Mouse (Mus musculus): ENCODE results near the gene Cdk5r1. TPM values are rescaled to one million over a fixed set of nuclear protein-coding genes. Genes with fewer than 3 reads are reported as not detected.

The Cdk5r1 gene
- total RNA-seq, 2 experiments from 2014 or later: 316 to 340 TPM

DNA sequence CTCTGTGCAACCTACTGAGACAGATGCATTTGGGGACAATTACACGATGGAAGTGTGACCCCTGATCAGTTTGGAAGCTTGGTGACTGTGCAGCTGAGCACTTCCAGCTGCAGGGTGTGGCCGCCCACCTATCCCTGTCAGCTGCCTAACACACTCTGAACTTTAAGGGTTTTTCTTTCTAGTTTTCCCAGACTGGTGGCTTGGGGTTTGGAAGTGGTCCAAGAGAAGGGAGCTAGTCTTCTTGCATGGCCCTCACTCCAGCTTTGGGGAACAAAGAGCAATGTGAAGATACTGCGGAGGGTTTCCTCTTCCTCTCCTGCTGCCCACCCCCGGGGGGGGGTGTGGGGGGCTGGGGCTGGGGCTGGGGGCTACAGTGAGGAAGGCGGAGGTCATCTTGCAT lies 2.6 kb downstream of the Cdk5r1 start:
- peak in 1 of 2 experiments; percentile 46 for DNase-seq (ENCODE audit: low spot score in 2 of 2)
- intact Hi-C loops (cut with DNase I): no loop called here

GRCm38 (mm10) chr11:80479906-80480866 lies 3.4 kb downstream of the Cdk5r1 start:
- DNase-seq (ENCODE audit: low spot score in 2 of 2): peak in 1 of 2 experiments; percentile 34
- intact Hi-C loops (cut with DNase I): loop anchor here (5.0 kb wide), 1 partner anchor 37 kb away; no protein-coding TSS in a partner anchor

- DNase-seq (ENCODE audit: low spot score in 2 of 2): peak in 1 of 2 experiments; percentile 38
- intact Hi-C loops (cut with DNase I): loop anchor here (5.0 kb wide), 1 partner anchor 36 kb away; no protein-coding TSS in a partner anchor
Observed at GRCm38 (mm10) chr11:80481409-80482050, 4.7 kb downstream of the Cdk5r1 start.

DNA sequence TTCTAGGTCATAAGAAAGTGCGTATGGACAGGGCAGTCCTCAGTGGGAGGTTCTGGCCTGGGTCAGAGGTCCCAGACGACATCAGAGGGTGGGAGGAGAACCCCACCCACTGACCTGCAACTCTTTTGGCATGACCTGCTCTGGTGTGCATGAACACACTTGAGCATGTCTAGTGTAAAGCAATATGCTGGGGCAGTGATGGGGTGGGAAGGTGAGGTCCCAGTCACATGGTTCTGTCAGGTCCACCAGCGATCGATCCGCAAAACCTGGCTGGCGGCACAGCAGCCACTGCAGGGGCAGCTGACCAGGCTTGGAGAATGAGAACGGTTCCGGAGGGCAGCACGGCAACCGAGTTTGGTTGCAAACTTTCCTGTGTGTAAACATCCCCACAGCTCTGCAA lies 5.5 kb downstream of the Cdk5r1 start:
- DNase-seq (ENCODE audit: low spot score in 2 of 2): peak in 1 of 2 experiments; percentile 36
- intact Hi-C loops (cut with DNase I): loop anchor here (5.0 kb wide), 1 partner anchor 35 kb away; no protein-coding TSS in a partner anchor

- intact Hi-C loops (cut with DNase I): loop anchor here (5.0 kb wide), 1 partner anchor 34 kb away; no protein-coding TSS in a partner anchor
- peak in 1 of 2 experiments; percentile 48 for DNase-seq (ENCODE audit: low spot score in 2 of 2)
Observed at GRCm38 (mm10) chr11:80482921-80483320, 6.1 kb downstream of the Cdk5r1 start.

- peak in 1 of 2 experiments; percentile 37 for DNase-seq (ENCODE audit: low spot score in 2 of 2)
Observed at GRCm38 (mm10) chr11:80483536-80484067, 6.8 kb downstream of the Cdk5r1 start.

DNA sequence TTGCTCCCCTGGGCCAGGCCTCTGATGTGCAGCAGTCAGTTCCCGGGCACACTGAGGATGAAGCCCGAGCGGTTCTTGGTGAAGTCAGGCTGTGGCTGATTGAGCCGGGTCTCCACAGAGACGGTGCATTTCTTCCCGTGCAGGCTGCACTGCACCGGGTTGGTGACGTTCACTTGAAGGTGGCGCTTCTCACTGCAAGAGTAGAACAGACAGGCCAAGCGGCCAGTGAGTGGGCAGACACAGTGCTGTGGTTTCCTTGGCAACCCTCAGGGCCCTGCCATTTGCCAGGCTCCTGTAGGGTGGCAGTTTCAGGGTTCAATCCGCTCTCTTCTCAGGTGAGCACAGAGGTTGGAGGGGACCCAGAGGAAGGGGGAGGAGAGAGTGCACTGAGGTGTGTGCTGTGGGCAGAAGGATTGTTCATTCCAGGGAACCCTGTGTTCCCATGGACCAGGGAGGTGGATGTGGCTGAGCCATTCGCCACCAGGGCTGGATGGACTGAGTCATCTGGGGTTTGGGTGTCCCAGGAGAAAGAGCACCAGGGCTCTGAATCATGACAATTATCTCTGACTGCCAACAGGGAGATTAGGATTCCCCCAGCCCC lies 7.5 kb downstream of the Cdk5r1 start:
- intact Hi-C loops (cut with DNase I): loop anchor here (2.0 to 5.0 kb wide), 4 partner anchors 21 to 119 kb away; no protein-coding TSS in a partner anchor
- peak; percentile 85 for DNase-seq (ENCODE audit: low spot score in 2 of 2)

More at GRCm38 (mm10) chr11:80483536-80484067, 6.8 kb downstream of the Cdk5r1 start:
- intact Hi-C loops (cut with DNase I): loop anchor here (2.0 to 5.0 kb wide), 4 partner anchors 21 to 119 kb away; no protein-coding TSS in a partner anchor

GRCm38 (mm10) chr11:80485120-80485551 lies 8.3 kb downstream of the Cdk5r1 start:
- intact Hi-C loops (cut with DNase I): loop anchor here (2.0 kb wide), 3 partner anchors 20 to 118 kb away; no protein-coding TSS in a partner anchor
- DNase-seq (ENCODE audit: low spot score in 2 of 2): peak; percentile 66 to 78

- peak in 1 of 2 experiments; percentile 62 for DNase-seq (ENCODE audit: low spot score in 2 of 2)
- intact Hi-C loops (cut with DNase I): loop anchor here (2.0 kb wide), 3 partner anchors 19 to 117 kb away; no protein-coding TSS in a partner anchor
Observed at GRCm38 (mm10) chr11:80485622-80486206, 8.9 kb downstream of the Cdk5r1 start.

GRCm38 (mm10) chr11:80487904-80488587 lies 11.2 kb downstream of the Cdk5r1 start:
- intact Hi-C loops (cut with DNase I): no loop called here
- DNase-seq (ENCODE audit: low spot score in 2 of 2): peak in 1 of 2 experiments; percentile 78

GRCm38 (mm10) chr11:80489172-80489881 lies 12.5 kb downstream of the Cdk5r1 start:
- intact Hi-C loops (cut with DNase I): no loop called here
- no peak for DNase-seq (ENCODE audit: low spot score in 2 of 2)

DNA sequence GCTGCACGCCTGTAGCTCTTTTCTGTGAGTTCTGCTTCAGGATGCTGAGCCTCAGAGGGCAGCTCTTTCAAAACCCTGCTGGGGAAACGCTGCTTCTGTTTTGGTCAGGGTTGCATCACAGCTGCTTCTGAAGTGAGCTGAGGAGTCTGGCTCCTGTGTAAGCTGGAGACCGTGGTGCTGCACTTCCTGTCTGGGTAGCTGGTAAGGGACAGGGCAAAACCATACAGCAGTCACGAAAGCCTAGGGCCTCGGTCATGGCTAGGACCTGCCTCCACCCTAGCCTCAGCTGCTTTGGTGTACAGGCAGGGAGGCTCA lies 13.0 kb downstream of the Cdk5r1 start:
- intact Hi-C loops (cut with DNase I): no loop called here
- no peak for DNase-seq (ENCODE audit: low spot score in 2 of 2)

DNA sequence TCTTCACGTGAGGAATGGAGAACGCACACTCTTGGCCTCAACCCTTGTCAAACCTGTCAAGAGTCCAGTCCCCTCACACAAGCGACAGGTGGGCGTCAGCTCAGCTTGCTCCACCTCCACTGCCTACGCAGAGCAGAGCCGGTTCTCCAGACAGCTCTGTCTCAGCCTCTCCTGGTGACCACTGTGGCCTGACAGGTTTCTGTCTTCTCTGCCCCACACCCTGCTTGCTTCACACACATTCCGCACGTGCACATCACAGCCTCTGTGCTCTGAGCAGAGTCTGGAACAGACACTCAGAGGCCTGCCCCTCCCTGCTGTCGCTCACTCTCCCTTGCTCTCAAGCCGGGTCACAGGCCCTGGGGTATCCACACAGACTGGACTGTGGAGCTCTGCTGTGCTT lies 14.0 kb downstream of the Cdk5r1 start:
- intact Hi-C loops (cut with DNase I): no loop called here
- DNase-seq (ENCODE audit: low spot score in 2 of 2): peak in 1 of 2 experiments; percentile 3

GRCm38 (mm10) chr11:80493186-80493585 lies 16.4 kb downstream of the Cdk5r1 start:
- peak in 1 of 2 experiments; percentile 23 for DNase-seq (ENCODE audit: low spot score in 2 of 2)
- intact Hi-C loops (cut with DNase I): no loop called here

- no peak for DNase-seq (ENCODE audit: low spot score in 2 of 2)
- intact Hi-C loops (cut with DNase I): no loop called here
Observed at GRCm38 (mm10) chr11:80494852-80495251, 18.0 kb downstream of the Cdk5r1 start.

GRCm38 (mm10) chr11:80495972-80496371 lies 19.1 kb downstream of the Cdk5r1 start:
- intact Hi-C loops (cut with DNase I): no loop called here
- no peak for DNase-seq (ENCODE audit: low spot score in 2 of 2)

GRCm38 (mm10) chr11:80496640-80497039 lies 19.8 kb downstream of the Cdk5r1 start:
- intact Hi-C loops (cut with DNase I): no loop called here
- DNase-seq (ENCODE audit: low spot score in 2 of 2): no peak

Data from left cerebral cortex, postnatal 36 days (tissue).